Mouse (Mus musculus) thymus, adult 2 months (tissue): ENCODE results near the gene Zfp827. TPM values are rescaled to one million over a fixed set of nuclear protein-coding genes. Genes with fewer than 3 reads are reported as not detected.
"Not testable (repeated sequence)": the region's sequence is repeated elsewhere in the genome, so short reads cannot be mapped to it uniquely, and the experiment has no call there.

ENCODE experiments used
- DNase-seq: peaks from one replicate; pipeline ENCODE4 v3.0.0; 2021
- H3K27ac ChIP-seq: fragments of 200-500 bp; 2 replicates; pipeline ENCODE4 v1.5.1; 2012; ENCODE audit warnings: low read length, control low read depth; ENCODE audit not compliant: control insufficient read depth, insufficient read depth
- H3K27me3 ChIP-seq: fragments of 200-500 bp; 2 replicates; pipeline ENCODE4 v1.6.1; 2012; ENCODE audit warnings: mild to moderate bottlenecking, low read length, moderate library complexity, mixed read lengths; ENCODE audit not compliant: control insufficient read depth, insufficient read depth
- H3K36me3 ChIP-seq: fragments of 200-500 bp; 2 replicates; pipeline ENCODE4 v1.6.1; 2012; ENCODE audit warnings: mild to moderate bottlenecking, low read length, moderate library complexity; ENCODE audit not compliant: control insufficient read depth, insufficient read depth
- H3K4me1 ChIP-seq: fragments of 200-500 bp; replicated peaks from 2 replicates; pipeline ENCODE4 v1.6.1; 2012; ENCODE audit warnings: low read length; ENCODE audit not compliant: control insufficient read depth, insufficient read depth
- H3K4me3 ChIP-seq: fragments of 200-500 bp; 2 replicates; pipeline ENCODE4 v1.5.1; 2012; ENCODE audit warnings: mild to moderate bottlenecking, low read length, control low read depth, moderate library complexity; ENCODE audit not compliant: control insufficient read depth, insufficient read depth
- CTCF ChIP-seq: fragments of 200-500 bp; IDR thresholded peaks from 2 replicates; pipeline ENCODE4 v1.5.1; 2012; ENCODE audit warnings: mild to moderate bottlenecking, control low read depth, low read length, moderate library complexity, borderline replicate concordance; ENCODE audit not compliant: control insufficient read depth, poor library complexity, insufficient read depth; ENCODE audit errors: extremely low read depth
- POLR2A ChIP-seq: fragments of 200-500 bp; IDR thresholded peaks from 2 replicates; pipeline ENCODE4 v1.6.1; 2012; ENCODE audit warnings: mild to moderate bottlenecking, low read length, control low read depth, moderate library complexity; ENCODE audit not compliant: control insufficient read depth, poor library complexity, insufficient read depth; ENCODE audit errors: extremely low read depth
- WGBS: fragments of 180-500 bp; shearing (Covaris S2); methylation state at CpG from one replicate; pipeline ENCODE4 v1.1.7; 2018; 5-methylcytosine and 5-hydroxymethylcytosine counted together
- polyA plus RNA-seq: library from polyadenylated mRNA; depleted of rRNA; stranded (reverse); fragments of >200 nt; gene quantifications from 2 replicates; pipeline ENCODE4 v1.2.3, GENCODE M21; 2012

Gene Zfp827
- polyA plus RNA-seq, 1 experiment = 9.6 TPM

GRCm38 (mm10) chr8:79117711-79118110 lies 89.5 kb downstream of the Zfp827 start:
- Histone ChIP-seq H3K27ac (no peak overlapping the region), H3K4me3 (no peak overlapping the region), H3K36me3 (no peaks in the 10 kb centered on the region), H3K27me3 (no peaks in the 10 kb centered on the region), H3K4me1 (no peaks in the 10 kb centered on the region)
- 82% methylated on average over 7 of the region's 7 CpGs for WGBS
- TF ChIP-seq CTCF = no peak
- no peak for TF ChIP-seq POLR2A
- DNase-seq = no peak

DNA sequence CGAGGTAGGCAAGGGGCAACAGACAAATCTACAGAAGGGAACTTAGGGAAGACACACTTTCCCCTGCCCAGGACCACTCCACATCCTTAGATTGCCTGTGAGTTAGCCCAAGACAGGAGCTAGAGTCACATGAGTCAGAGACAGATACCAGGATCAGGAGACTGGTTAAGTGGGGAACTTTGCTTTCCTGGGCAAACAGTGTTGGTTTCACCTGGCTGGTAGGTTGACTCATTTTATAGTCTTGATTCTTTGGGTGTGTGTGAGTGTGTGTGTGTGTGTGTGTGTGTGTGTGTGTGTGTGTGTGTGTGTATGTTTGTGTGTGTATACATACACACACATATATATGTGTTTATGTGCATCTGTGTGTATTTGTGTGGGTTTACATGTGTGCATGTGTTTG lies 93.4 kb downstream of the Zfp827 start:
- Histone ChIP-seq H3K4me3 (no peak overlapping the region), H3K27me3 (no peaks in the 10 kb centered on the region), H3K27ac (no peak overlapping the region), H3K36me3 (no peaks in the 10 kb centered on the region), H3K4me1 (no peaks in the 10 kb centered on the region)
- TF ChIP-seq POLR2A = no peak
- TF ChIP-seq CTCF = no peak
- no peak for DNase-seq
- WGBS = 91% methylated on average over 1 of the region's 1 CpGs

DNA sequence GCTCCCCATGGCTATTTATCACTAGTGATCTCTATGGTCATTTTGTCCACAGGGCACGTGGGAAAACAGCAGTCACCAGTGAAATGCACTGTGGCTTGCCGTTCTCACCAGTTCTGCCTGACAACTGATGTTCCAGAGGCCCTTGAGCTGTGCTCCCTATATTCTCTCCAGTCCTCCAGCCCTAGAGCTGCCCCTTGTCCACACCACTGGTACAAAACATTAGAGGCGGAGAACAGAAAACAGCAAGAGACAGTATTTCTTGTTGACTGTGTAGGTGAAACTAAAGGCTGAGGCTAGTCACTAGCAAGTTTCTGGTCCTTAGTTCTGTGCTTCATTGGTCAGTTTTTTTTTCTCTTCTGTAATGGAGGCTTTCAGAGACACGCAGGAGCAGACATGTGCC lies 96.0 kb downstream of the Zfp827 start:
- no peaks in the 10 kb centered on the region for H3K27me3 ChIP-seq
- no peak overlapping the region for H3K27ac ChIP-seq
- no peaks in the 10 kb centered on the region for H3K4me1 ChIP-seq
- WGBS = 95% methylated on average over 4 of the region's 4 CpGs
- no peak for TF ChIP-seq POLR2A
- TF ChIP-seq CTCF = no peak
- H3K4me3 ChIP-seq = no peak overlapping the region
- DNase-seq = no peak
- H3K36me3 ChIP-seq = no peaks in the 10 kb centered on the region

- no peak for DNase-seq
- Histone ChIP-seq H3K4me3 (no peak overlapping the region), H3K27ac (no peak overlapping the region), H3K36me3 (no peaks in the 10 kb centered on the region), H3K27me3 (no peaks in the 10 kb centered on the region), H3K4me1 (no peaks in the 10 kb centered on the region)
- WGBS = 95% methylated on average over 7 of the region's 7 CpGs
- TF ChIP-seq CTCF (no peak), POLR2A (no peak)
These were observed 99.1 kb downstream of the Zfp827 start for GRCm38 (mm10) chr8:79127211-79127816.

DNA sequence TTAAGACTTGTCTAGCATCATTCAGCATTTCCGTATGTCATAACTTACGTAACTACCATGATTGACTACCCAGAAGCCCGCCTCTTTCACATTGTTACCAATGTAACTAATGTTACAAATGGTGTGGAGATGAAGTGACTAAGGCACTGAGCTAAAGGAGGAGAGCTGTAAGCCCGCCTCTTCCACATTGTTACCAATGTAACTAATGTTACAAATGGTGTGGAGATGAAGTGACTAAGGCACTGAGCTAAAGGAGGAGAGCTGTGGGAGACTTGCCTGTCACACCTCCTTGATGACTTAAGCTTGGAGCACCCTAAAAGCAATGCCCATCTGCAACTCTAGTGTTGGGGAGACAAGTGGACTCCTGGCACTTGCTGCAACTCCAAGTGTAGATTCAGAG lies 100.3 kb downstream of the Zfp827 start:
- H3K4me1 ChIP-seq, DNase-seq, H3K27me3 ChIP-seq, H3K4me3 ChIP-seq, H3K36me3 ChIP-seq, H3K27ac ChIP-seq: not testable (repeated sequence)
- 94% methylated on average over 4 of the region's 4 CpGs for WGBS

DNA sequence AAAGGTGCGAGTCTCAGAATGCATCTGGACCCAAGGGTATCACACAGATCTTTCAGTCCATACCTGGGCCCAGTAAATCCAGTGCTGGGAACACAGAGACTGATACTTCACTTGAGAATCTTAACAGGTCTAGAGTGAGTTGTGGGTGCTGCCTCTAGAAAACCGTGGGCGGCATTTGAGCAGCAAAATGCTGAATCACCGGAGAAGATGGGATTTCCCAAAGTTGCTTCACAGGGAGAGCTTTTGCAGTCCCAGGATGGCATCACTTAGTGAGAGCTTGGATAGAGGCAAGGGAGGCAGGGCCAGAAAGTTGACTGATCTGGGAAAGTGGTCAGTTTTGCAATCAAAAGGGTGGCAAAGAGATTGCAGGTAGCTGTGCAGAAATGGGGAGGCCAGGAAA lies 111.4 kb downstream of the Zfp827 start:
- Histone ChIP-seq H3K36me3 (no peaks in the 10 kb centered on the region), H3K27ac (no peak overlapping the region), H3K4me1 (no peaks in the 10 kb centered on the region), H3K4me3 (no peak overlapping the region), H3K27me3 (no peaks in the 10 kb centered on the region)
- WGBS = 95% methylated on average over 4 of the region's 4 CpGs
- no peak for TF ChIP-seq CTCF
- TF ChIP-seq POLR2A = no peak
- DNase-seq = no peak

DNA sequence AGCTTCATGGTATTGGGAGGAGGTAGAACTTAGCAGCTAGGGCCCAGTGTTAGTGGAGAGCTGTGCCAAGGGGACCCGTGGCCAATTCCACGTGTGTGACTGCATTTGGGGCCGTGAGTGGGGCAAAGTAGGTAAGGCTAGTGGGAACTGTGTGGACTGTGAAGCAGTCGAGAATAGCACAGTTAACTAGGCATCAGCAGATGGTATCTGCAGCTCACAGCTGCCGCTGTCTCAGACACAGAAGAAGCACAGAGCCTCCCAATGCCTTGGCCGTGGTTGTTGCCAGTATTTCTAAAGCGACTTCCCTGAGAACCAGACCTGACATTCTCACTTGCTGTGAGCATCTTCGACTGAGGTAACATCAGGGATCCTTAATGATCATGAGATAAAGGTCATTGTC lies 112.7 kb downstream of the Zfp827 start:
- H3K27me3 ChIP-seq = no peaks in the 10 kb centered on the region
- DNase-seq = no peak
- TF ChIP-seq POLR2A (no peak), CTCF (no peak)
- H3K4me3 ChIP-seq = no peak overlapping the region
- no peak overlapping the region for H3K27ac ChIP-seq
- H3K4me1 ChIP-seq = no peaks in the 10 kb centered on the region
- H3K36me3 ChIP-seq = no peaks in the 10 kb centered on the region
- 93% methylated on average over 8 of the region's 8 CpGs for WGBS

DNA sequence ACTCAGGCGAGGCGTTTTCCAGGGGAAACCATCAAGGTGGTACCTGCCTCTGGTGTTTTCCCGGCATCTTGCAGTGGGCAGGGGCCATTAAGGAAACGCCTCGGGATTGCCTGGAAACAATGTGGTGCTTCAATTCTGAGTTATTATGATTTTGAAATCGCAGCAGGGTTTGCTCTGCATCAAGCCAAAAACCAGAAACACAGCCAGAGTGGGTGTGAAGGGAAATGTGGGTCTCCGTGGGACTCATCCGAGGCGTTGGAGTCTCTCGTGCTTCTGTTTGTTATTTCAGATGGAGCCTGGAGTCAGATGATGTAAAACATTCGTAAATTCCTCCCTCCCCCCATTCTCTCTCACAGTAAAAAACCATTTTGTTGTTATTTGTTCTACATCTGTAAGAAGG lies 113.4 kb downstream of the Zfp827 start:
- H3K4me3 ChIP-seq = no peak overlapping the region
- no peak for DNase-seq
- no peak overlapping the region for H3K27ac ChIP-seq
- H3K4me1 ChIP-seq = no peaks in the 10 kb centered on the region
- 95% methylated on average over 11 of the region's 11 CpGs for WGBS
- H3K27me3 ChIP-seq = no peaks in the 10 kb centered on the region
- H3K36me3 ChIP-seq = no peaks in the 10 kb centered on the region
- TF ChIP-seq CTCF (no peak), POLR2A (no peak)
